Mouse (Mus musculus): Measurements from ENCODE around the gene Ksr2.

The Ksr2 gene

DNA sequence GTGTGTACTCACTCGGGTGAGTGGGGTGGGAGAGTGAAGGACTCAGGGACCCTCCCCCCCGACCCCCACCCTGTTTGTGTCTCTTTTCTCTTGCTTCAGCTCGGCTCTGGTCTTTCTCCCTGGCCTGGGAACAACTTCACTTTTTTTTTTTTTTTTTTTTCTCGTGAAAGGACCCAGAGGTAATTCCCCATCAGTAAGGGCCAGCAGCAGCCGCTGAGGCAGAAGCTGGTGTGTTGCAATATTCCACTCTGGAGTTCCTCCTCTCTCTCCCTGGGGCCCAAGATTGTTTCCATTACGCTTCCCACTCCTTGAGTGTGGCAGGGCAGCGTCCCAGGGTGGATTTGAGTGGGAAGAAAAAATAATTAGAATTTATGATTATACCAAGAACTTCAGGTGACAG lies 72.3 kb downstream of the Ksr2 start:
- no peak for DNase-seq

DNA sequence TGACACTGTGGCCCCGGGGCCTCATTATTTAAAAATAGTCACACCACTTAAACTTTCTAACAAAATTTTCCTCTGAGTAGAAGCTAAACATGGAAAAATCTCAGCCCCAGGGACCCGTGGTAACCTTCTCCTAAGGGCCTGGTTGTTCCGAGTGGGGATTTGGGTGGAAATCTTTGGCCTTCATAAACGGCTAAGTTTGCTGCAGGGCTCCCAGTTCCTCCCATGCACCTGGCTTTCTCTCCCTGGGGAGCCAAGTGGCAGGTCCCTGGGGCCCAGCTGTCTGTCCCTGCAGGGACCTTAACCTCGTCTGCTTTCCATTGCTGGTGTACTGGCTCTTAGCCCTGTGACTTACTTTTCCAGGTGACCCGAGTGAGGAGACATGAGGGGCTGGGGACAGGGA lies 74.4 kb downstream of the Ksr2 start:
- DNase-seq = no peak

DNA sequence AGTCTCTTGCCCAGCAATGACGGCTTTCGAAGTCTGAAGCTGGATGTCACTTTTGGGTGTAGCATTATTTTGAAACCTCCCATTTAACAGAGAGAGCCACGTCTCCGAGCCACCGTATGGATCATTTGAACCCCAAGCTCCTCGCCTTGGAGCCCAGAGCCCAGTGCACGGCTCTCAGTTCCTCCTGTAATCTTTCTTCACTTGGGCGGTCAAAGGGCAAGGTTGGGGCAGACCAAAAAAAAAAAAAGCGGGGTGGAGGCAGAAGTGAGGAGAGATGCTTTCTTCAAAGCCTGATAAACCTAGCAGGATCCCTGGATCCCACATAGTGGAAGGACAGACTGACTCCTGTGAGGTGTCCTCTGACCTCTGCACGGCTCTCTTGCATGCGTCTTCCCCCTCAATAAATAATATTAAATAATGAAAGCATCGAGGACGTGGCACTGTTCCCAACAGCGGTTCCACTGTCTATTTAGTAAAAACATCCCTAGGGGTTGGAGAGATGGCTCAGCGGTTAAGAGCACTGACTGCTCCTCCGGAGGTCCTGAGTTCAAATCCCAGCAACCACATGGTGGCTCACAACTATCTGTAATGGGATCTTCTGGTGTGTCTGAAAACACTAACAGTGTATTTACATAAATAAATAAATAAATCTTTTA lies 75.0 kb downstream of the Ksr2 start:
- no peak for DNase-seq

DNA sequence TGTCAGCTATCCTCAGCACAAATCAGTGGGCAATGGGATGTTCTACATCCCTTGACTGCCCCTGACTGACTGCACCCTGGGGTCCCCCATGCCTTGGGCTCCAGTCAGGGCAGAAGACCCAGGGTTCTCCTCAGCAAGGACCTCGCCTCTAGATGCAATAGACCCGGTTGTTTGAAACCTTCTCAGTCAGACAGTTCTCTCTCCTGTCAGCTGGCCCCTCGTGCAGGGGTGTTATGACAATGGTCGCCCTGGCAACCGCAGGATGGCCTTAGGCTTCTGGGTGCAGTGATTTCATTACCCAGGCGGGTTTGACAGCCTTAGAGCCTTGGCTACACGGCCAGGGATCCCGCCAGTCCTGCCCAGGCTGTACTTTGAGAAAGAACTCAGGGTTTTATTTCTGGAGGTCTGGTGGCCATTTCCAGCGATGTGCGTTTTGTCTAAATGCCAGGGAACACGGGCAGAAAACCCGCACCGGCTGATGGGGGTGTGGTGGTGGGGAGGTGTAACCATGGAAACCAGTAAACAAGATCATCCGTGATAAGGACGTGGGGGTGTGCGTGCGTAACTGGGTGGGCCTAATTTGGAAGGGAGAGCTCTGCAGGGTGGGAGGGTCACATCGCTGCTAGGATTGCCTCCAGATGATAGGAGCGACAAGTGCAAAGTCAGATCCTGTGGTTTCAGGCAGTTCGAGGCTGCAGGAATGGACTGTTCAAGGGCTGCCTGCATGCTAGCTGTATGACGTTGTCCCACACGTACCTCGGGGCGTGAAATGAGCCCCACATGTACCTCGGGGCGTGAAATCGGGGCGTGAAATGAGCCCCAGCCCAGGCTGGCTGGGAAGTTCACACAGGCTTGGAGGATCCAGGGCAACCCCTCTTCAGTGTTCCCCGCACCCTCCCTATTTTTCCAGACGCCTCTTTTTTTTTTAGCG lies 79.4 kb downstream of the Ksr2 start:
- peak in 1 of 2 experiments; percentile 26 for DNase-seq

DNA sequence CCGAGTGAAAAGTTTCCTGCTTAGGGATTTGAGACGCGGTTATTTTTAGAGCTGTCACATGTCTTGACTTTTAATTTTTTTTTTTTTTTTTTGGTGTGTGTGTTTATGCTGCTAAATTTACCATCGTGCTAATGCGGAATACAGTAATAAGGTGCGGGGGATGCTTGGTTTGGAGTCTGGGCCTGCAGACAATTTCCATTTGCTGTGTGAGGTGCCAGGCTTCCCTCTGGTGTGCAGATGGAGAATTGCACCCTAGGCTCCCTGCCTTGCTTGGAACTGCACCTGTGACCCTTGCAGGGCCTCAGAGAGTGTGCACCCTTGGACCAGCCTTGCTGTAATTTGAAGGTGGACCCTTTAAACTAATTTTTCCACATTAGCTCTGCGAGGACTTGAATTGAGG lies 80.1 kb downstream of the Ksr2 start:
- peak; percentile 84 to 85 for DNase-seq

DNA sequence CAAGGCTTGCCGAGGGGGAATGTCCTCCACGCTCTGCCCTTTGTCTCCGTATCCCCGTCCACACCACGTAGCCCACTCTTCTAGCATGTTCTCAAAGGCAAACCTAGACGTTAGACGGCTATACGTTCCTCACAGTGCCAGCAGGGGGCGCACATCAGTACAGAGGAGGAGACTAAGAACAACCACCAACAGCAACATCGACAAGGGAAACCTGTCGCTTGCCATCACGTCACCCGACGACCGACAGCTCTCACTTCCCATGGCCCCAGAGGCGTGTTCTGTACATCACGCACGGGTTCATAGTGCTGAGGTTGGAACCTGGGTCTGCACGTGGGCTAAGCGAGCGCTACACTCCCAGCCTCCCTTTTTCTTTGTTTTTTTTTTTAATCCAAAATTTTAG lies 83.3 kb downstream of the Ksr2 start:
- DNase-seq = peak; percentile 47 to 72

DNA sequence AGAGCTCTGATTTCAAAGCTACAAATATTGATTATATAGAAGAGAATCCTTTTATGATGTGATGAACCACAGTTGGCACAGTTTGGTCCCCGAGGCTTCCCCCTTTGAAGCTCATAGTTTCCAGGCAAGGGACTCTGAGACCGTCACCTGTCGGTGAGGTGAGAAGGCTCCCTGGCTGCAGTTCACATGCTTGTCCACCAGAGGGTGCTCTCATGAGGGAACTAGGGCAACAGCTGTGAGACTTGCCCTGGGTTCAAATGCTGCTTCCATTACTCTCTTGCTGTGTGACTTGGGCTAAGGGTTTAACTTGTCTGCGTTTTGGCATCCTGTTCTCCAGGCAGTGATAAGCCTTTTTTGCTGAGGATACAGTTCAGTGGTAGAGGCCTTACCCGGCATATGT lies 88.8 kb downstream of the Ksr2 start:
- DNase-seq = peak; percentile 56 to 70

DNA sequence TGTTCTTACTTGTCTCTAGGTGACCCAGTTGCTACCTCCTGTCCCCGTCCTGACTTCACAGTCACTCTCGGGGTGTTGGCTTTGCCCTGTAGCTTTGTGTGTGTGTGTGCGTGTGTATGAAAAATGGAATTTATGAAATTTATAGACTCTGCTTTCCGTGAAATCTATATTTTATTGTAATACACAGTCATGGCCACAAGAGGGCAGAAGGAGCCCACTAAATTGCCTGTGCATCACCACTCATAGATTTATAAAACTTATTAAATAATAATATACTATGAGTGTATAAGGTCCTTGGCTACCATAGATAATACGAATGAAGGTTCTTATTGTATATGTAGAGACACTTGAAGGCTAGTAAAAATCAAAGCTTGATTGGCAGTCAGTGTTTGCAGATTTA lies 90.6 kb downstream of the Ksr2 start:
- peak in 1 of 2 experiments; percentile 51 for DNase-seq

DNA sequence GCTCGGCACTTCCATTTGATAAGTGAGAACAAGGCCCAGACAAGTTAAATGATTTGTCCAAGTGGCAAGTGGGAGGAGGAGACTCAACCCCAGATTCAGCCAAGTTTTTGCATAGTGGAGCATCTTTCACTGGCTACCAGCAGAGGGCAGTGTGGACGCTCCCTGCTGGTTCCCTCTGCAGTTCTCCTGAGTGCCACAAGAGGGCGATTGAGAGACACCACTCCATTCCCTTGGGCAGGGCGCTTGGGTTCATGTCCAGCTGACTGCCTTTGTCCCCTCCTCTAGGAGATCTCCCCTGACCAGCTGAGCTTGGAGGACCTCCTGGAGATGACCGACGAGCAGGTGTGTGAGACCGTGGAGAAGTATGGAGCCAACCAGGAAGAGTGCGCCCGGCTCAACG lies 91.4 kb downstream of the Ksr2 start:
- peak; percentile 88 to 92 for DNase-seq

DNA sequence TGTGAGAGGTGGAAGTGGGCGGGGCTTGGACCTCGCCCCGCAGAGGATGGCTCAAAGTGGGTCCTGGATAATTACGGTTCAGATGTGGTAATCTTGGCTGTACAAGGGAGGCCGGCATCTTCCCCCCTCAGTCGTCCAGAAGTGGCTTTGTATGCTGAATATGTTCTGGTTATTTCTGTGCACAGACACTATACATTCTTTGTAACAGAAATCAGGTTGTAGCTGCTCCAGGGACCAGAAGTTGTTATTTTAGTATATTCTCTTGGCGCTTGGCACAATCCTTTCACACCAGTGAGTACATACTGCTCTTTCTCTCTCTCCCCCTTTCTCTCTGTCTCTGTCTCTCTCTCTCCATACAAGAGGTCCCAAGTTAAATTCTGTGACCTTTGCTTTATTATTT lies 92.0 kb downstream of the Ksr2 start:
- DNase-seq = no peak

DNA sequence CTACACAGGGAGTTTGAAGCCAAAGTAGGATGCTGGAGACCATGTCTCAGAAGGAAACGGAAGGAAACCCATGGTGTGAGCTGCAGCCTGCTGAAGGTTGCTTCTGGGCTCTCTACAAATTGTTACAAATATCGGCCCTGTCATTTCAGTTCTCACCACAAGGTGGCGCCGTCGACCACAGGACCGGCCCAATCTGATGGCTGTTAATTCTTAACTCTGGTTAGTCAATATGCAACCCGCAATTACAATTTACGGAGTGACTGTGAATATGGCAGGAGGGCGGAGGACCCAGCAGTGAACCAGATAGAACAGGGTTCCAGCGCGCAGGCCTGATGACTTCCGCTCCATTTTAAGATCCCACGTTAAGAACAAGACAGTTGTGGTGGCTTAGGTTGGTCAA lies 92.6 kb downstream of the Ksr2 start:
- peak; percentile 86 to 87 for DNase-seq

DNA sequence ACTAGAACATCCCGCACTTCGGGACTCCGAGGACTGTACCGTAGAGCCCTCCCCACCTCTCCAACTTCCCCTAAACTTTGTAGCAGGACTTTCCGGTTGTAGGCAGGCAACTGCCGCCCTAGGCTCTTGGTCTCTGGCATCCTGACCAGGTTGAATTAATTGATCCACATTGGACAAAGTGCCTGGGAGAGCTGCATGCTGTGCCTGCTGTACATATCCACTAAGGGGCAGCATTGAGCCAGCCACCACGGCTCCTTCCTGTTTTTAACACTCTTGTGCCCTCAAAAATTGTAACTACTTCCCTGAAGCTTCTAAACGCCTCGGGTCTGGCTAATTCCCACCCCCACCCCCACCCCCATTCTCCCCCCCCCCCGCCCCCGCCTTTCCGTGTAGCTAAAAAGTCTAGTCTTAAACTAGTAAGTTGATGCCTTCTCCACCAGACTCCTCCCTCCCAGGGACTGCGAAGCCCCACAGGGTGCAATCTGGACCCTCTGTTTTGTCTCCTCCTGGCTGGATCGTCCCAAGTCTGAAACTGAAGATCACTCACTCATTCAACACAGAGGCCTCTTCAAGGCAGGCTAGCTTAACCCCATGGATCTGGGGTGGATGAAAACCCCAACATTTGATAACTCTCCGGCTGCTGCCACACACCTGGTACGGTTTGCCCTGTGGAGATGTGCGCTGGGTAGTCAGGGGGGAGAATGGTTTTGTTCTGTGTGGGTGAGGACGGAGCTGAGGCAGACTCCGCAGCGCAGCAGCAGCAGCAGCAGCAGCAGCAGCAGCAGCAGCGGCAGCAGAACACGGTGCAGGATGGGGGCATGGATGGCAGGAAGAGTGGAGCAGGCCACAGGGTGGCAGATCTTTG lies 95.9 kb downstream of the Ksr2 start:
- DNase-seq = peak; percentile 68 to 77

DNA sequence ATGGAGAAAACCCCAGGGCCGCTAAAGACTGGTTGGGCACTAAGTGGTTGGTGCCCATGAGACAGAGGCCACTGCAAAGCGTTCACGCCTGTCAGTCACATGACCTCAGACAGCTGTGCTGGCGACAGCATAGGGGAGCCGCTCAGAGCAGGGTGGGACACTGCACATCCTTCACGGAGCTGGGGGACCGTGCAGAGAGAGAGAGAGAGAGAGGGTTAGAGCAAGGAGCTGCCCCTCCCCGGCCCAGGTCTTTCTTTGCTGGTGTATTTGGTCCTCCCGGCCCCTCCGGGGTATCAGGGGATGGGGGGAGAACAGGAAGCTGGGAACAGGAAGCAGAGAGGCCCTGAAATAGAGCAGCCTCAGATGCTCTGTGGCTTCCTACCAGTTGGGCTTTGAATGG lies 97.1 kb downstream of the Ksr2 start:
- DNase-seq = no peak

DNA sequence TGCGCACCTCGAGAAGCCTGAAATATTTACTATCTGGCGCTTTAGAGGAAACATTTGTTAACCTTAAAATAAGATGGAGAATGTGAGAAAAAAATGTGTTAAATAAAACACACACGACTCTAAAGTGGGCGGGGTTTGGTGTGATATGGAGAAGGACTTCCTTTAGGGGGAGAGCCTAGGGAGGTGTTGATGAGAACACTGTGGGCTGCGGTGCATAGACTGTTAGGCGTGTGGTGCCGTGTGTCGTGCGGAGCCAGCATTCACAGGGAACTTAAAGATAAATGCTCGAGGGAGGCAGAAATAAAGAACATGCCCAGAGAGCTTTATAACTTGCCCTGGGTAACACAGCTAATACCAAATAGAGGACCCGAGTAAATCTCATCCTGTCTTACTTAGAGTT lies 101.6 kb downstream of the Ksr2 start:
- DNase-seq = no peak

DNA sequence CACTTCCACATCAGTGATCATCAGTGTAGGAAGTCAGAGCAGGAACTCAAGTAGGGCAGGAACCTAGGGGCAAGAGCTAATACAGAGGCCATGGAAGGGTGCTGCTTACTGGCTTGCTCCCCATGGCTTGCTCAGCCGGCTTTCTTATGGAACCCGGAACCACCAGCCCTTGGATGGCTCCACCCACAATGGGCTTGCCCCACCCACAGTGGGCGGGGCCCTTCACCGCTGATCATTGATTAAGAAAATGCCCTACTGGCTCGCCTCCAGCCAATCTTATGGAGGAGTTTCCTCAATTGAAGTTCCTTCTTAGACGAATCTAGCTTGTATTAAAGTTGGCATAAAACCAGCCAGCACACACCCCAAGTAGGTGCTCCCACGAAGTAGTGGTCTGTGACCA lies 102.1 kb downstream of the Ksr2 start:
- peak in 1 of 2 experiments; percentile 50 for DNase-seq

DNA sequence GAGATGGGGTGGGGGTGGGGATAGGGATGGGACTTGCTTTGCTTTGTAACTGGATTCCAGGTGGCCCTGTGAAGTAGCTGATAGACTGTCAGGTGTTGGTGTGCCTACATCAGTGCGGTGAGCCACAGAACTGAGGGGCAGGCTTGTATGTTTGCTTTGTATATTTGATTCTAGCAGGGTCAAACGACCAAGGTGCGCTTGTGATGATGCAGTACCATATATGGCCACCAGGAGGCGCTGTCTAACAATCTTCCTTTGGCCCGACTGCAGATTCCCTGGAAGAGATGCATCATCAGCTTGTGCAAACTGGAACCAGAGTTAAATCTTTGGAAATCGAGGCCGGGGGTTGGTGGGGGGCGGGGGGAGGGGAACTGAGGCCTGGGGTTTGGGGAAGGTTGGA lies 102.8 kb downstream of the Ksr2 start:
- peak; percentile 91 to 93 for DNase-seq

DNA sequence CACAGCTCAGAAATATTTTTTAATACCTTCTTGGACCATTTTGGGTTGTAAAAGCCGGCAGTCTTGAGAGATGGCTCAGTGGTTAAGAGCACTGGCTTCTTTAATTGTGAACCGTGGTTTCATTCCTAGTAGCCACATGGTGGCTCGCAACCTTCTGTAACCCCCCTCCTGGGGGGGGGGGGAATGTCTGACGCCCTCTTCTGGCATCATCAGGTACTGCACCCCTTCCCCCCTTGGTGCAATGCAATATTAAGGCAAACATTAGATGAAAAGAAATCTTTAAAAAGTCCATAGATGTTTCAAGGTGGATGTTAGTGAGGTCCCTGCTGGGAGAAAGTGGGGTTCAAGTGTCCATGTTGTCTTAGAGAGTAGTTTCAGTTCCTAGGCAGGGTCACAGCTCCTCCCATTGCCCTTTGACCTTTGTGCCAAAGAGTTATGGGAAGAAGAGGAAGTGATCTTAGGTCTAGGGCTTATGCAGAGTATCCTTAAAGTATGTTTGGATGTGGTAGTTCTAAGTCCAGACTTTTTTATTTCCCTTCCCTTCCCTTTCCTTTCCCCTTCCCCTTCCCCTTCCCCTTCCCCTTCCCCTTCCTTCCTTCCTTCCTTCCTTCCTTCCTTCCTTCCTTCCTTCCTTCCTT lies 106.2 kb downstream of the Ksr2 start:
- no peak for DNase-seq

DNA sequence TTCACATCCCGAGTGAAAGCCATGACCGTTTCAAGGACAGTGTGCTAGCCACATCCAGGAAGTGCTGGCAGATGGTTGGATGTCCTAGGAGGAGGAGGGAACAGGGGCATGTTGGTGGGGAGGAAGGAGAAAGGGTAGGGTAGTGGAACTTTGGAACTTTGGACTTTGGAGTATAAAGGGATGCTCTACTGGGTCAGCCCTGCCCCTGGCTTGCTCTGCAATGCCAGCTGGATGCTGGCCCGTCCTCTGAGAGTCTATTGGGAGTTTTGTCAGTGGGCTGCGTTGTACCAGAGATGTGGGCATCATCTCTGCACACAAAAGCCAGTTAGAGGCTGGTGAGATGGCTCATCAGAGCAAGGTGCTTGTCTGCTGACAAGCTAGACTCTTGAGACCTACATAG lies 107.4 kb downstream of the Ksr2 start:
- DNase-seq = no peak

DNA sequence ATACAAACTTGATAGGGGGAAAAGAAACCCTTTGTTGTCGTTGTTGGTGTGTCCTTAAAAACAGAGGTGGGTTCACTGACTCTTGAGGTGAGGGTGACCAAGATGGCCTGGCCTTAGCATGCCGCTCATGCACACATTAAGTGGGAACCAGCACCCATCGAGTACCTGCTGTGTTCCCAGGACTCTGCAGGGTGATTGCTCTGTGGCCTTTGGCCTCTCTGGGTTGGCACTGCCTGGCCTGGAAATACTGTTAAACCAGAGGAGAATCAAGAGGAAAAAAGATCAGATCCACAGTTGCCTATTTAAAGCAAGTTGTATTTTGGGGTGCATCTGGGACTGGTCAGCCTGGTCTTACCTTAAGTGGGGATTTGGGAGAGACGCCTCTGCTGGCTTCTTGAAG lies 107.9 kb downstream of the Ksr2 start:
- no peak for DNase-seq

DNA sequence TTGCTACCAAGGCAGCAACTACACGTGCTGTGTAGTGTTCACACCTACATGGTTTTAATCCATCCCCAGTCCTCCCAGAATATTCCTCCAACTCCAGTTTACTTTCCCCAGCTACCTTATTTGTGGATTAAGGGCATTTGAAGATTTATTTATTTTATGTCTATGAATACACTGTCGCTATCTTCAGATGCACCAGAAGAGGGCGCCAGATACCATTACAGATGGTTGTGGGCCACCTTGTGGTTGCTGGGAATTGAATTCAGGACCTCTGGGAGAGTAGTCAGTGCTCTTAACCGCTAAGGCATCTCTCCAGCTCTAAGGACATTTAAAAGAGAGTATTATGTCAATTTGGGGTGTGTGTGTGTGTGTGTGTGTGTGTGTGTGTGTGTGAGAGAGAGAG lies 108.7 kb downstream of the Ksr2 start:
- no peak for DNase-seq

DNA sequence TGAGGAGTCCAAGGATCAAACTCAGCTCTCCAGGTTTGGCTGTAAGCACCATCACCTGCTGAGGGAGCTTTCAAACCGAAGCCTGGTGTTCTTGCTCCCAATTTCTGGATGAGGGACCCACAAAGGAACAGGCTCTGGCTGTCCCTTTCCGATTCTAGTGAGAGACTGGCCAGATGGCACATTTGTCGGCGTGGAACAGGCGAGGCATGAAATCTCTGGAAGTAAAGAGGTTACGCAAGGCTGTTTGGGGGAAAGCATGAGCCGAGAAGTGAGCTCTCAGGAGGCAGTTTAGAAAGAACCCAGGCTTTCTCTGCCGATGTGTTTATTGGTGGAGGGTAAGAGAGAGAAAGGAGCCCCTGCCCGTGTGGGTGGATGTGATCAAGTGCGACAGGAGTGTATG lies 109.2 kb downstream of the Ksr2 start:
- peak; percentile 73 to 79 for DNase-seq

DNA sequence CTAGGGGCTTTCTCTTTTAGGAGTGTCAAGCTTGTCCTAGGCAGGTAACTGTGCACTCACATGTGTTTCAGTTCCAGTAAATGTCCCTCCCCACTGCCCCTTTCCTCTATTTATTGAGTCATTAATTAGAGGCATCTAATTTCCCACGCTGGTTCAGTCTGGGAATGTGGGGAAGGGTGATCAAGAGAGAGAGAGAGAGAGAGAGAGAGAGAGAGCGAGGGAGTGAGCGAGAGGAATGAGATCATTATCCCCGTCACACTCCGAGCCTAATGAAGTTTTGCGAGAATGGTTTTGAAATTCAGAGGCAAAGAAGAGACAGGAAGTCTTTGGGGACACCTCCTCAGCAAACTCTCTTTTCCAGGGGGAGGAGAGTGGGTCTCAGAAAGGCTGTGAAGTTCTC lies 117.2 kb downstream of the Ksr2 start:
- DNase-seq = no peak

DNA sequence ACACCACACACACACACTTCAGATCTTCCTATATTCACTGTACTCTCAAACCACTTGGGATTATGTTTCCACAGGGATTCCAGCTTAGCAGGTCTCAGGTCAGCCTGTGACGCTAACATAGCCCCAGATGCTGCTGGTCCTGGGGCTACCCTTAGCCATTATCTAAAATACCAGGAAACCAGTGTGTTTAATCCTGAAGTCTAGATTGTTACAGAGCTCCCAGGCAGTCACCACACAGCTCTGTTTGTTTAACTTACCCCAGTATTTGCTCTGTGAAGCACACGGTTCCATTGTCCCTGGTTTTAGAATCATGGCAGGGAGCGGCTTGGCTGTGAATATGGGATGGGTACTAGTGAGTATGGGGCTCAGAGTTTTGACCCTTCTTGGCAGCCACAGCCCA lies 125.4 kb downstream of the Ksr2 start:
- no peak for DNase-seq

Measured in cerebellum, postnatal 14 days (tissue).